Mouse (Mus musculus) c-Kit-positive CD71-positive TER-119-negative erythroid progenitor cells, embryonic 14.5 days (primary cell): Measurements from ENCODE around the gene Upk3a.

Source experiments
- DNase-seq: peaks from one replicate; pipeline ENCODE4 v3.0.0-alpha.2; 2013; ENCODE audit warnings: low read depth

Upk3a gene

DNA sequence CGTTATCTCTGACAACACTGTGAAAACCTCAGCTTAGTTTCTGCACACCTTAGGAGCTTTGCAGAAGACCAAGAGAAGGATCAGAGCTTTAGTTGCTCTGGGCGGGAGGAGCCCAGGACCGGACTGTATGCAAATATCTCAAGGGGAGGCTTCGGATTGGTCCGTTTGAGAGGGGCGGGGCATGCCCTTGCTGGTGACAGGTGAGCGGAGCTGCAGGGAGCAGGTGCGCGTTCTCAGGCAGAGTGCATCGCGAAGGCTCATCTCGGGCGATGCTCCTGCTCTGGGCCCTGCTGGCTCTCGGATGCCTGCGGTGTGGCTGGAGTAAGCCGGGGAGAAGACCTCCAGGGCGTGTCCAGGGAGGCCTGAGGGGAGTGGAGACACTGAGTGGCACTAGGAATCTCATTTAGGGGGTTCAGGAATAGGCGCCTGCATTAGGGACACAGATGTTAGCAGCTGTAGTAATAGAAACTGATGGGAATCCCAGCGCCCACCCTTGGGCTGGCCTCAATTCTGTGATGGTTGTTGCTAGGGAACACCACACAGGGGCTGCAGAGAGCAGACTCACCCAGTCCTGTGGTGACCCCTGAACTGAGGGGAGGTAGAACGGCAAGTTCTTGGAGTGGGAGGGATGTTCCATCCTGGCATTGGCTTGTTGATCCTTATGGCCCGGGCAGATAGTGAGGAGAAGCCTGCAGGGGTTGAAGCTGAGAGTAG lies at the start of gene Upk3a:
Gene Upk3a, plus strand, starts transcription at position 191 of the 714 bp plus-strand sequence.
- DNase-seq, result no peak

DNA sequence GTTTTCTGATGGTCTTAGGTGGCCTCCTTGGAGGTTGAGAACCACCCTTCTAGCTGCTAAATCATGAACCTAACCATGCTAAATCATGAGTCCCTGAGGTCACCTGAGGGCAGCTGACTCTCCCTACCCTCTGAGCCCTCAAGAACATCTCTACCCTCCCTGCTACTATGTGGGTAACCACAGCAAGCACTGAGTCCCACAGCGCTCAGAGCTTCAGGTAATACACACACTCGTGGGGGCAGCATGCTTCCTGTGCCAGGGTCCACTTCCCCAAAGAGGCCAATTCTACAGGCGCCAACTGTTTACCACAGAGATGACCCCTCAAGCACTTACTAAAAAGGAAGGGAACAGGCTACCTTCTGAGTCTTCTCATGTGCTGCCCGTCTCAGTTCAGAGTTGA lies 48.4 kb upstream of the Upk3a start:
- DNase-seq, result no peak

DNA sequence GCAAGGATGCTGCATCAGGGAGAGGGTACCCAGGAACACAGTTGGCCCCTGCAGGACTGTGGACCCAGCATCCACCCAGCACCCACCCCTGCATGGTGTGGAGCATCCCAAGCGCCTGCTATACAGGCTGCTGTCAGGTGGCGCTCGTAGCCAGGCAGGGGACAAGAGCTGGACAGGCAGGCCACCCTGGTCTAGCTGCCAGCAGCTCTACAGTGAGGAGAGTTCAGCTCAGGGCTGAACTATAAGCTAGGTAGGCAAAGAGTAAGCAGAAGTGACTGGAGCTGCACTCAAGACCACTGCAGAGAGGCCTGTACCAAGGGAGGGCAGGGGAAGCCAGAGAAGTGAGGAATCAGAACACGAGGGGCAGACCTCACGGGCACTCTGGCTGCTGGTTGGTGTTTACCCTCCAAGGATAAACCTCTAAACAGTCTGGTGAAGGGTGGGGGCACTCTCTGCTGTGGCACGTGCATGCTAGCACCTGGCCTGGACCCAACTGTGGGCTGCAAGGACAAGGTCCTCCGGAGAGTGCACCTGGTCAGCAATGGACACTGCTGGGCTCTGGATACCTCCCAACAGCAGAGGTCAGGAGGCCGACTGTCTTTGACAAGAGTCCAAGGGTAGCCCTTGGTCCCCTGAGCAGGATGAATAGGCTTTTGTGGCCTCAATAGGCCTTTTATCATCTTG lies 43.9 kb upstream of the Upk3a start:
- DNase-seq, result no peak

GRCm38 (mm10) chr15:84973544-84973871 lies 43.4 kb upstream of the Upk3a start:
- no peak for DNase-seq

DNA sequence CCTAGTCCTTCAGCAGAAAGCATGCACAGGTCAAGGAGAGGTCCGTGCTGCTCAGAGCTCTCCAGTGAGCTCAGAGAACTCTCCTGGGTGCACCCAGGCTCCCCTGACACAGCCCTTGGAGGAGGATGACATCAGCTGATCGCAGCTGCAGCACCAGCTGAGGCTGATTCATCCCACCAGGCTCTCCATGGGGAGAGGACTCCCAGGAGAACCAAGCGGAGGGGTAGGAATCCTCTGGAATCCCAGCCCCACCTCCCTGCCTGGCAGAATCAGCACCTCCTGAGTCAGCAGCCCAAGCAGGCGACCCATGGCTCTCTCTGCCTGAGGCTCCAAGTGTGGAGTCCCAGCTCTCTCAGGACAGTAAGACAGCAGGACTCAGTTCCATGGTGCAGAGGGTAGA lies 41.2 kb upstream of the Upk3a start:
- no peak for DNase-seq

DNA sequence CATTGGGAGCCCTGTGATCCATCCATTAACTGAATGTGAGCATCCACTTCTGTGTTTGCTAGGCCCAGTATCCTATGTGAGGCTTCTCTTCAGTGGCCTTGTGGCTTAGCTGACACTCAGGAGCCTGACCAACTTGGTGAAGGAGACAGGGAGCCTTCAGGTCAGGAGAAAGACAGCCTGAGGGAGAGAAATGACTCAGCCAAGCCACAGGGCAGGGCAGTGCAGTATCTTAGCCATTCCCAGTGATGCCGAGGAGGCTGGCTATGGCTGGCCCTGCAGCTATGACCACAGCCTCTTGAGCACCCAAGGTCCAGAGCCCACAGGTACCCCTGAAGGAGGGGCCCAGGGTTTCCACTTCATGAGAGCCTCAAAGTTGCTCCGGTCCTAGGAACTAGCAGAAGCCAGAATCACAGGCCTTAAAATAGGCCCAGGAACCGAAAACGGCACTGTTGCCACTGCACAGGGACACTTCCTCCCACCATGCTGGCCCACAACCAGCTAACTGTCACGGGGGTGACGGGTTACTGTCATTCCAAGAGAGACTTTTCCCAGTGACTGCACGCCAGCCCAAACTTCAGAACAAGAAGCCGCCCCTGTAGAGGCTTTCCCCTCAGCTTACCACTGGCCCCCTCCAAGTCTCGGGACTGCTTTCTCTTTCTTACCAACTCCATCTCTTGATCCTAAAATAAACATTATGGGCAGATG lies 35.2 kb upstream of the Upk3a start:
- DNase-seq, result no peak

GRCm38 (mm10) chr15:84982888-84983287 lies 34.1 kb upstream of the Upk3a start:
- DNase-seq, result no peak

GRCm38 (mm10) chr15:84983721-84984120 lies 33.2 kb upstream of the Upk3a start:
- DNase-seq, result no peak

- no peak for DNase-seq
These were observed 31.3 kb upstream of the Upk3a start for GRCm38 (mm10) chr15:84985516-84986160.

- no peak for DNase-seq
These were observed 30.5 kb upstream of the Upk3a start for GRCm38 (mm10) chr15:84986171-84987019.

GRCm38 (mm10) chr15:84987020-84987815 lies 29.7 kb upstream of the Upk3a start:
- peak; percentile 7 for DNase-seq

DNA sequence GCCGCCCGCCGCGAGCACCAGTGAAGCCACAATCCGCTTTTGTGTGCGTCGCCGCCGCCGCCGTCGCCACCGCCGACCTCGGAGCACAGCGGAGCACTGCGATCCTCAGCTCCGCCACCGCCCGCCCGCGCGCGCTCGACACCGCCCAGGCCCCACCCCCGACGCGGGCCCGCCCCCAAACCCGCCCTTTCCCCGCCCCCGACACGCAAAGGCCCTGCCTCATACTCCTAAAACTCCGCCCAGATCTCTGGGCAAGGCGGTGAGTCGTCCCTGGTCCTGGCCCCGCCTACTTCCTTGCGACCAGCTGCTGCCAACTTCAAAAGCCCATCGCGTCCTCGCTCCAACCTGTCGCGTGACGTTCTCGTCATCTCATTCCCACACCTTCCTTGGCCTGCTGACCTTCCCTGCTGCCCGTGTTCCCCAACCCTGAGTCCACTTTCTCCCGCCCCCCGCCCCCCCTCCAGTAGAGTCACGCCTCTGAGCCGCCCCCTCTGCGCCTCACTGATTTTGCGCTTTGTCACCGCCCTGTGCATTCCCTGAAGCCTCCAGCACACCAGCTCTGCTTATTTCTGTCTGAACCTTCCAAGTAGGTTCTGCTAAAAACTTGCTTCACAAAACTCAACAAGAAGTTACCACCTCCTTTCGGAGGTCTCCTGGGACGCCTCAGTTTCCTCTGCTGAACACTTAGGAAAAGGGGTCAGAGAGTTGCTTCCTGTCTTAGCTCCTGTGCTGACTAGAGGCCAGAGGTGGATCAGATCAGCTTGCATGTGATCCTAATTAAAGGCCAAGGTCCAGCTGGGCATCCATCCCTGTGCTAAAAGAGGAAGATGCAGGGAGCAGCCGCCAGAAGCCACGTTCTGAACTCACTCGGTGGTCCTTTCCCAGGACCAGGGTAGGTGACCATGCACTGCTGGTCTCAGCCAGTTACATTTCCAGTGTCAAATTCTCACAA lies 28.8 kb upstream of the Upk3a start, which contains the start of gene 5031439G07Rik:
Gene 5031439G07Rik, minus strand, starts transcription at position 678 of the 952 bp plus-strand sequence.
- DNase-seq, result peak; percentile 89

DNA sequence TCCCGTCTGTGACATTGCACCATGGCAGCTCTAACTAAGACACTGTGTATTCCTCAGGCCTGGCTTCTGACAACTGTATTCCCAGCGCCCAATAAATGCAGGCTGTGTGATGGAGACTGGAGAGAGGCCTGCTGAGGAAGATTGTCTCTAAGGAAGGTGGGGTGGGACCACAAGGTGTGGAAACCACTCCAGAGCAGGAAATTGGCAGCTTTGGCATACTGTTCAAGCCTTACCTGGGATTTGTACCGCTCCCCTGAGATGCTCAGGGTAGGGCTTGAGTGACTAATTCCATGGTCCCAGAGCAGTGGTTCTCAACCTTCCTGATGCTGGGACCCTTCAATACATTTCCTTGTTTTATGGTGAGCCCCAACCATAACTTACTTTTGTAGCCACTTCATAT lies 27.8 kb upstream of the Upk3a start:
- no peak for DNase-seq

DNA sequence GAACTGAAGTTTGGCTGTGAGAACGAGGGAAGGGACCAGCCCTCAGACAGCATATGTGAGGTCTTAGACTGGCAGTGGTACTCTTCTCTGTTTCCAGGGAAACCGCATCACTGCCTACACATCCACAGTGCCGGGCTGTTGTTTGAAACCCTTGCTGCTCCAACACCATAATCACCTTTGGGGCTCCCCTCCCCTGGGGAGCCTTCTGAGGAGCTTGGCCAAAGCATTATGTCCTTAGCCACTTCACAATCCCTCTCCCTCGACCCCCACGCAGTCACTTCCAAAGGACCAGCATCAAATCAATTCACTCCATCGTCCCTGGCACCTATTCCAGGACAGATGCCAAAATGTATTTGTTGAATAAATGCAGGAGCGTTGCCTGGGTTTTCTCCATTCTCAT lies 27.2 kb upstream of the Upk3a start:
- DNase-seq, result no peak

DNA sequence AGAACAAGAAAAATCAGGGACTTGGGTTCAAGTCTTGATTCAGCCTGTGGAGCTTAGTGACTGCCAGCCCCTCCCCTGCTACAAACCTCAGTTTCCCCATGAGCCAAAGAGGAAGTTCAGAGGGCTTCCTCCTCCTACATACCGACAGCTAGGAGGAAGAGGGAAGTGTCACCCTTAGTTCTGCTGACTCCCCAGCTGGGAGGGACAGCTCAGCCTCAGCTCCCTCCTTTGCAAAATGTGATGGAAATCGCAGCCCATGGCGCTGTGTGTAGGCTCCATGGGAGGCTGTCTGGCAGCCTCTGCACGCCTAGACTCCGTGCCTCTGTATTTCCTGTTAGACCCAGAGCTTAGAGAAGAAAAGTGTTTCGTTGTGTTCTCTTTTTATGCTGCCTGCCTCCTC lies 22.4 kb upstream of the Upk3a start:
- DNase-seq, result no peak

GRCm38 (mm10) chr15:84995041-84995440 lies 21.9 kb upstream of the Upk3a start:
- no peak for DNase-seq

- DNase-seq, result peak; percentile 44
These were observed 21.0 kb upstream of the Upk3a start for GRCm38 (mm10) chr15:84995967-84996366.

DNA sequence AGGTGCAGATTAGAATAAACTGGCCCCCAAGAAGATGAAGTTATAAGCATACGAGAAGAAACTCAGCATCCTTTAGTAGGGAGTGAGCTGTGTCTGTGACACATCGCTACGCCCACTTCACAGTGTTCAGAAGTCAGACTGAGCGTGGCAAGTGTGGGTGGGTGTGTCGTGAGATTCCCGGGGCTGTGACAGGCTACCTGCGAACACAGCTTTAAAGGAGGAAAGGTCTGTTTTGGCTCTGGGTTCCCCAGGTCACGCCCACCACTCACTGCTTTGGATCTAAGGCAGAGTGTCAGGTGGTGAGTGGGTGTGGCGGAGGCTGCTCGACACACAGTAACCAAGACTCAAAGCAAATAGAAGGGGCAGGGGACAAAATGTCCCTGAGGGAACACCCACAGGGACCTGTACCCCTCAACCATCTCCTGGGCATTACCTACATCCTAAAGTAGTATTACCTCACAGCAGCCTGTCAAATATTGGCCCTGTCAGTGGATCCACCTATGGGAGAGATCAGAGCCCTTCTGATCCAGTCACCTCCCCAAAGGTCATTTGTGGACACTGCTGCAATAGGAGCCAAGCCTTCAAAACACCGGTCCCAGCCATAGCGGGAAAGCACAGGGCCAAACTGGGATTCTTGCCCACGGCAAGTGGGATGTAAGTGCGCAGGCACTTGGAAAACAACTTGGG lies 19.0 kb upstream of the Upk3a start:
- no peak for DNase-seq

DNA sequence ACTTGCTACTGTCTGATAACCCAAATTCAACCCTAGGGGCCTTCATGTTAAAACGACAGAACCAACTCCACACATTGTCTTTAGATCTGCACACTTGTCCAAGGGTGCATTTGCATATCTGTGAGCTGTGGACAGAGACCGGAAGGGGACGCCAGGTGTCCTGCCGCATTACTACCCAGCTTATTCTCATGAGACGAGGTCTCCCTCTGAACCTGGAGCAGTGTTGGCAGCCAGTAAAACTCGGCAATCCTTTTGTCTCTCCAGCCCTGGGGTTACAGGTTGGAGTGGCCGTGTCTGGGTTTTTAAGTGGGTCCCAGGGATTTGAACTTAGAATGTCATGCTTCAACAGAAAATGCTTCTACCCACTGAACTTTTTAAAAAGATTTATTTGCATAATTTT lies 17.0 kb upstream of the Upk3a start:
- DNase-seq, result no peak
